Mouse (Mus musculus) liver, embryonic 11.5 days (tissue): Measurements from ENCODE around the gene Rbm25. TPM values are rescaled to one million over a fixed set of nuclear protein-coding genes. Genes with fewer than 3 reads are reported as not detected.

ENCODE experiments used
- ATAC-seq: fragments of 200-750 bp; cut with Nextera tagmentation; replicated peaks from 2 replicates; pipeline ENCODE4 v1.8.0; 2017; ENCODE audit warnings: moderate number of reproducible peaks, mild to moderate bottlenecking, moderate TSS enrichment, moderate library complexity; ENCODE audit not compliant: low FRiP score
- DNase-seq: peaks from one replicate; pipeline ENCODE4 v3.0.0-alpha.2; 2017; ENCODE audit warnings: low spot score
- H3K27ac ChIP-seq: fragments of 300-500 bp; sonication (generic); 2 replicates; pipeline ENCODE4 v1.5.1; 2014; ENCODE audit warnings: mild to moderate bottlenecking, low read depth, low read length, control low read depth
- H3K27me3 ChIP-seq: fragments of 300-500 bp; sonication (generic); replicated peaks from 2 replicates; pipeline ENCODE4 v1.6.1; 2014; ENCODE audit warnings: low read length, mixed read lengths; ENCODE audit not compliant: control insufficient read depth, insufficient read depth
- H3K36me3 ChIP-seq: fragments of 300-500 bp; sonication (generic); 2 replicates; pipeline ENCODE4 v1.6.1; 2014; ENCODE audit warnings: mild to moderate bottlenecking, low read length, moderate library complexity, mixed read lengths; ENCODE audit not compliant: control insufficient read depth, insufficient read depth
- H3K4me1 ChIP-seq: fragments of 300-500 bp; sonication (generic); replicated peaks from 2 replicates; pipeline ENCODE4 v1.6.1; 2014; ENCODE audit warnings: low read length, mixed read lengths; ENCODE audit not compliant: control insufficient read depth, insufficient read depth
- H3K4me2 ChIP-seq: fragments of 300-500 bp; sonication (generic); 2 replicates; pipeline ENCODE4 v1.6.1; 2014; ENCODE audit warnings: mild to moderate bottlenecking, control low read depth, moderate library complexity
- H3K4me3 ChIP-seq: fragments of 300-500 bp; sonication (generic); 2 replicates; pipeline ENCODE4 v1.5.1; 2014; ENCODE audit warnings: low read depth, low read length, control low read depth
- H3K9ac ChIP-seq: fragments of 300-500 bp; sonication (generic); 2 replicates; pipeline ENCODE4 v1.6.1; 2014; ENCODE audit warnings: low read depth, low read length, control low read depth
- H3K9me3 ChIP-seq: fragments of 300-500 bp; sonication (generic); 2 replicates; pipeline ENCODE4 v1.6.1; 2016; ENCODE audit warnings: low read length, inconsistent platforms, mixed read lengths; ENCODE audit not compliant: control insufficient read depth
- WGBS: fragments of 180-500 bp; shearing (Covaris S2); extraction: QIAGEN DNeasy Blood & Tissue Kit; methylation state at CpG from one replicate; pipeline ENCODE4 v1.1.7; 2014; 5-methylcytosine and 5-hydroxymethylcytosine counted together
- polyA plus RNA-seq: library from polyadenylated mRNA; unstranded; fragments of >200 nt; fragmentation: Nextera tagmentation; extraction: Ambion mirVana; gene quantifications from 2 replicates; pipeline ENCODE4 v1.2.1, GENCODE M21; 2014

Gene Rbm25
- polyA plus RNA-seq, 1 experiment from 2014 or later = 239 TPM

DNA sequence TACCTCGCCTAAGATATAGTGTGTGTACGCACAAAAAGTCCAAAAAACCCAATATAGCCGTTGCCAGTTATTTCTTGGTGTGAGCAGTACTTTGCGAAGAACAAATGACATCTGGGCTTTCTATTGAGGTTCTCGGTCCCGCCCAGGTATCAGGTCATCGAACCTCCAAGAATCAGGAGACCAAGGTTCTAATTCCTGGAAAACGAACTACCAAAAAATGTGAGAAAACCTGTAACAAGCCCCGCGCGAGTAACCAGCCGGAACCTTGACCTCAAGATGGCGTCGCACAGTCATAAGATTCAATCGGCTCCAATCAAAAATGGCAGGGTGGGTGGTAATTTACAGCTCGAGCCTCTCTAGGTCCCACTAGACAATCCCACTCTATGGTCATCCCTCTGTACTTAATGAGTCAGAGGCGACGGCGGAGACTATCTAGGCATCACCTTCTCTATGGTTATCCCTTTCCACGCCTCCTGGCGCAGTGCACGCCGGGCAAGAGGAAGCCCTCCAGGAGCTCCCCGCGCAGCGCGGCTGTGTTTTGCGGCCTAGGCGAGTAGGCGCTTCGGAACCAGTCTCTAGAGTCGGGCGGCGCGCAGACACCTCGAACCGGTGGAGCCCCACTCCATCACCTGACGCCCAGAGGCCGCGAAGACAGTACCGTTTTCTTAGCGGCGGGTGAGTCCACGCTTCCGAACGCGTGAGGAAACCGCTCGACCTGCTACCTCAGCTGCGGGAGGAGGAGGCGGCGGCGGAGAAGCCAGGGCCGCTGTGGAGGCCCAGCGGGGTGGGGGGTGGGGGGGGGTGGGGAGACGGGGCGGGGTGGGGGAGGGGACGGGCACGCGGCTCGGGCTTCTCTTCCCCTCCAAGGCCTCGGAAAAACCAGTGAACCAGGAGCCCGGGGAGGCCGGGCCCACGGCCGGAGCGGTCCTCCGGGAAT lies 975 bp downstream of the Rbm25 start:
- Histone ChIP-seq H3K27me3 (no peaks in the 10 kb centered on the region), H3K4me2 (peak overlapping the region; percentile 82), H3K4me1 (peaks cover 3% of the 10 kb centered on the region; the same call in 1 of the 2 replicates), H3K27ac (peak overlapping the region; percentile 94), H3K36me3 (peaks cover 2% of the 10 kb centered on the region; the same call in 1 of the 2 replicates), H3K9me3 (no peaks in the 10 kb centered on the region), H3K4me3 (peak overlapping the region; percentile 96), H3K9ac (peak overlapping the region; percentile 97)
- under 1% methylated on average over 60 of the region's 68 CpGs for WGBS
- ATAC-seq (peak; percentile 100), DNase-seq (peak; percentile 95)

DNA sequence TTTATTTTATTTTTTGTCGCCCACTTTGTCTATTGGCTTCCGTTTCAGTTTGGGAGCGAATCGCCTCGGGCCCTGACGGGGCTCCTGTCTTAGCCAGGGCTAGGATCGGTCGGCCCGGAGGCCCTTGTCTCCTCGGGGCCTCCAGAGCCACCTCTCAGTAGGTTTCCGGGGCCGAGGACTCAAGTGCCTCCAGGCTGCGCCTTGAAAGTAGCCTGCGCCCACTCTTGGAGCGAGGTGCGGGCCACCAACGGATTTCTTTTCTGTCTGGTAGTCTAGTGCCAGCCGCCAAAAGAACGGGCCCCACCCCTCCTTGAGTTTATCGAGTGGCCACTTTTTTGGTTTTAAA lies 1.6 kb downstream of the Rbm25 start:
- H3K9ac ChIP-seq = peak overlapping the region; percentile 97
- WGBS = under 1% methylated on average over 20 of the region's 20 CpGs
- H3K4me1 ChIP-seq = peaks cover 3% of the 10 kb centered on the region; the same call in 1 of the 2 replicates
- H3K9me3 ChIP-seq = no peaks in the 10 kb centered on the region
- DNase-seq (peak; percentile 77), ATAC-seq (peak; percentile 29)
- peak overlapping the region; percentile 96 for H3K4me3 ChIP-seq
- H3K36me3 ChIP-seq = peaks cover 6% of the 10 kb centered on the region
- H3K27me3 ChIP-seq = no peaks in the 10 kb centered on the region
- peak overlapping the region; percentile 94 for H3K27ac ChIP-seq
- H3K4me2 ChIP-seq = peak overlapping the region; percentile 82

DNA sequence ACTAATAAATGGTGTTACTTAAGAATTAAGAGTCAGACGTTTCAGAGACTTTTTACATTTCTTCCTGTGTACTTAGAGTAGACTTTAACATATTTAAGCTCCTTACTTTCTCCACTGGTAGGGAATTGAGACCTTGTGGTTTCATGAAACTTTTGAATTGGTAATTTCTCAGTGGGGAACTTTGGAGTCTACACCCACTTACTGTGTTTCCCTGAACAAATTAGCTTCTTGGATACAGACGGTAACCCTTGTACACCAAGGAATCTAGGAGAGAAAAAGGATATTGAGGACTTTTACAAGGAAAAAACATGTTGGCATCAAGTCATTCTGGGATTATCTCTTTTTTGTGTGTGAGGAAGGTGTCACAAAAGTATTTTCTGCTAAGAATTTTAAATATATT lies 2.8 kb downstream of the Rbm25 start:
- ATAC-seq = no peak
- Histone ChIP-seq H3K4me3 (peak overlapping the region; percentile 96), H3K9me3 (no peaks in the 10 kb centered on the region), H3K27me3 (no peaks in the 10 kb centered on the region), H3K4me2 (peak overlapping the region; percentile 82), H3K9ac (no peak overlapping the region), H3K4me1 (peaks cover 3% of the 10 kb centered on the region; the same call in 1 of the 2 replicates), H3K27ac (no peak overlapping the region), H3K36me3 (peaks cover 10% of the 10 kb centered on the region)
- WGBS = 44% methylated on average over 2 of the region's 2 CpGs
- DNase-seq = no peak

DNA sequence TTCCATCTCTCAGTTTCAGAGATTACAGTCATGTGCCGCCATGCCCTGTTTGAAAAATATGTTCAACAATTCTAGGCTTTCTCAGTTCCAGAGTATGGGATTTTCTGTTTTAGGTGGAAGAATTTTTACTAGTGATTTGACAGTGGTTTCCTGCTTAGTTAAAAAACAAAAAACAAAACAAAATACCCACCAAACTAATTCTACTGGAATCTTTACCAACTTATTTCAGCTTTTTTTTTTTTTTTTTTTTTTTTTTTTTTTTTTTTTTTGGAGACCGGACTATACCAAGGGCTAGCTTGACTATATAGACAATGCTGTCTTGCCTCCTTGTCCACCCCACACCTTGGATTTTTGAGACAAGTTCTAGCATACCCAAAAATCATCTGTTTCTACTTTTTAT lies 10.2 kb downstream of the Rbm25 start:
- no peaks in the 10 kb centered on the region for H3K4me1 ChIP-seq
- no peak overlapping the region for H3K9ac ChIP-seq
- peaks cover 41% of the 10 kb centered on the region for H3K36me3 ChIP-seq
- H3K4me2 ChIP-seq = no peak overlapping the region
- no peak overlapping the region for H3K4me3 ChIP-seq
- no peak overlapping the region for H3K27ac ChIP-seq
- ATAC-seq (no peak), DNase-seq (no peak)
- WGBS = 93% methylated on average over 2 of the region's 2 CpGs
- H3K9me3 ChIP-seq = no peaks in the 10 kb centered on the region
- no peaks in the 10 kb centered on the region for H3K27me3 ChIP-seq

DNA sequence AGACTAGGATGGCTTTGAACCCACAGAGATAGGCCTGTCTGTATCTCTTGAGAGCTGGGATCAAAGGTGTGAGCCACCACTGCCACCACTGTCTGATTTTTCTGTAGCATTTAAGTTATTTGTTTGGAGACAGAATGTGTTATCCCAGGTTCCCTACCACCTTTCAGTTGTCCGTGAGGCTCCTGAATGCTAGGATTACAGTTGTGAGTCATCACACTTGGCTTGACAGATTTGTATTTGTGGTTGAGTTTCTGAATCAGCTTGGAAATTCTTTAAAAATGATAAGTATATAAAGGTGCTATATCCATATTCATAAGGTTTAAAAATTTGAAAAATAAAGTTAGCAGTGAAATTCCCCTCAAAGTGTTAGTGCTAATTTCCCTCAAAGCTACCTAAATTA lies 12.1 kb downstream of the Rbm25 start:
- no peak for ATAC-seq
- no peak for DNase-seq

DNA sequence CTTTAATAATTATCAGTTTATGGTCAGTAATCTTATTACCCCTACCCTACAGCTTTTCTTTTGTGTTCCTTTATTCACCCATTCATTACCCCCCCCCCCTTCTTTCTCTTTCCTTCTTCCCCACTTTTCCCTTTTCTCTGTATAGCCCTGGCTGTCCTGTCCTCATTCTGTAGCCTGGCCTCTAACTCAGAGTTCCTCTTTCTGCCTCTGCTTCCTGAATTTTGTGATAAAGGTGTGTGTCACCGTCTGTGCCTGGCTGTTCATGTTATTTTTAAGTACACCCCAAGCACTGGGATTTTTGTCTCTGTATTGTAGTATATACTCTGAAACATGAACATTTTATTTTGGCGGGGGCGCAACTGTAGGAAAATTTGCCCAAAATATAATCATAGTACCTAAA lies 19.3 kb downstream of the Rbm25 start:
- H3K9ac ChIP-seq = no peak overlapping the region
- no peak overlapping the region for H3K27ac ChIP-seq
- no peaks in the 10 kb centered on the region for H3K4me1 ChIP-seq
- no peak overlapping the region for H3K4me3 ChIP-seq
- H3K9me3 ChIP-seq = no peaks in the 10 kb centered on the region
- no peak for DNase-seq
- peaks cover 42% of the 10 kb centered on the region for H3K36me3 ChIP-seq
- 75% methylated on average over 3 of the region's 3 CpGs for WGBS
- ATAC-seq = no peak
- no peaks in the 10 kb centered on the region for H3K27me3 ChIP-seq
- H3K4me2 ChIP-seq = no peak overlapping the region

More for the DNA sequence above, 12.1 kb downstream of the Rbm25 start:
- WGBS = 93% methylated on average over 1 of the region's 1 CpGs
- Histone ChIP-seq H3K36me3 (peaks cover 36% of the 10 kb centered on the region), H3K27me3 (no peaks in the 10 kb centered on the region), H3K27ac (no peak overlapping the region), H3K4me2 (no peak overlapping the region), H3K9me3 (no peaks in the 10 kb centered on the region), H3K9ac (no peak overlapping the region), H3K4me3 (no peak overlapping the region), H3K4me1 (no peaks in the 10 kb centered on the region)

DNA sequence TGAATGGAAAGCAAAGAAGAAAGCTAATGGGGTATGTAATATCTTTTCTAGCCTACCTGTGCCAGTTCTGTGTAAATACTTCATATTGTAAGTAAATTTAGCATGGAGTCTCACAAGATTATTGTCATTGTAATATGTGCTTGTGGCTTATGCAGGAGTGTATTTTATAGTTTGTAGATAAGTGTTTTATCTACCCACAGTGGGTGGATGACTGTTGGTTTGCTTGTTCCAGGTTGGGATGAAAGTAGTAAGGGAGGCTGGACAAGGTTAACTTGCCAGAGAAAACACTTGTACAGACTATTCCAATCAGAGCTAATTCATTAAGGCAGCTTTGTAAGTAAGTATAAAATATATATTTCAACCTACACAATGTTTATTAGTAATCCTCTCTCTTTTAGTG lies 20.4 kb downstream of the Rbm25 start:
- H3K4me2 ChIP-seq = no peak overlapping the region
- H3K27ac ChIP-seq = no peak overlapping the region
- no peaks in the 10 kb centered on the region for H3K9me3 ChIP-seq
- no peak overlapping the region for H3K4me3 ChIP-seq
- peaks cover 39% of the 10 kb centered on the region for H3K36me3 ChIP-seq
- no peaks in the 10 kb centered on the region for H3K27me3 ChIP-seq
- no peak for DNase-seq
- no peak for ATAC-seq
- no peaks in the 10 kb centered on the region for H3K4me1 ChIP-seq
- no peak overlapping the region for H3K9ac ChIP-seq

DNA sequence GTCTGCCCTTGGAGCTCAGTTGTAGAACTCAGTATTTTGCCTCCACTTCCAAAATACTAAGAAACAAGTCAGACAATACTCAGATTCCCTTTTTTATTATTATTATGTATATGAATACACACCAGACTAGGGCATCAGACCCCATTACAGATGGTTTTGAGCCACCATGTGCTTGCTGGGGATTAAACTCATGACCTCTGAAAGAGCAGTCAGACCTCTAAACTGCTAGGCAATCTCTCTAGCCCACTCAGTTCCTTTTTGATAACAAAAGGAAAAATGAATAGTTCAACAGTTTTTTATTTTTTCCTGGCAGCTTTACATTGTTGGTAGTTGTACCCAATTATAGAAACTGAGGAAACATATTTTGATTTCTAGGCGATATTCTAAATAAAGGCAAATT lies 54.4 kb downstream of the Rbm25 start:
- ATAC-seq = no peak
- Histone ChIP-seq H3K9ac (no peak overlapping the region), H3K9me3 (no peaks in the 10 kb centered on the region), H3K4me3 (no peak overlapping the region), H3K4me2 (no peak overlapping the region), H3K27me3 (no peaks in the 10 kb centered on the region), H3K27ac (no peak overlapping the region), H3K4me1 (peaks cover 13% of the 10 kb centered on the region), H3K36me3 (peaks cover 7% of the 10 kb centered on the region; the same call in 1 of the 2 replicates)
- no peak for DNase-seq
- WGBS = 90% methylated on average over 1 of the region's 1 CpGs
